Mouse (Mus musculus): ENCODE data around the gene Abi3bp. TPM values are rescaled to one million over a fixed set of nuclear protein-coding genes. Genes with fewer than 3 reads are reported as not detected.

Gene Abi3bp
- polyA plus RNA-seq, 1 experiment = 2.8 TPM

- DNase-seq (ENCODE audit: low read depth, low spot score) = peak; percentile 13
- 5% methylated on average over 2 of the region's 2 CpGs for WGBS
These were observed 23.8 kb downstream of the Abi3bp start for GRCm38 (mm10) chr16:56501513-56501912.

- 64% methylated on average over 3 of the region's 3 CpGs for WGBS
- no peak for DNase-seq (ENCODE audit: low read depth, low spot score)
These were observed 24.5 kb downstream of the Abi3bp start for GRCm38 (mm10) chr16:56502134-56502533.

GRCm38 (mm10) chr16:56503941-56504340, 26.3 kb downstream of the Abi3bp start:
- WGBS = 78% methylated on average over 2 of the region's 2 CpGs
- no peak for DNase-seq (ENCODE audit: low read depth, low spot score)

- no peak for DNase-seq (ENCODE audit: low read depth, low spot score)
- WGBS = 62% methylated on average over 9 of the region's 9 CpGs
These were observed 40.3 kb downstream of the Abi3bp start for GRCm38 (mm10) chr16:56518024-56518423.

GRCm38 (mm10) chr16:56524359-56524758, 46.7 kb downstream of the Abi3bp start:
- 47% methylated on average over 8 of the region's 8 CpGs for WGBS
- DNase-seq (ENCODE audit: low read depth, low spot score) = no peak

GRCm38 (mm10) chr16:56526482-56526881, 48.8 kb downstream of the Abi3bp start:
- no peak for DNase-seq (ENCODE audit: low read depth, low spot score)
- WGBS = 88% methylated on average over 1 of the region's 1 CpGs

- WGBS = 67% methylated on average over 3 of the region's 3 CpGs
- DNase-seq (ENCODE audit: low read depth, low spot score) = no peak
These were observed 50.5 kb downstream of the Abi3bp start for GRCm38 (mm10) chr16:56528079-56528688.

- no peak for DNase-seq (ENCODE audit: low read depth, low spot score)
- 67% methylated on average over 1 of the region's 1 CpGs for WGBS
These were observed 101.9 kb downstream of the Abi3bp start for GRCm38 (mm10) chr16:56579536-56579935.

- WGBS = 61% methylated on average over 5 of the region's 5 CpGs
- no peak for DNase-seq (ENCODE audit: low read depth, low spot score)
These were observed 115.9 kb downstream of the Abi3bp start for GRCm38 (mm10) chr16:56593581-56593980.

GRCm38 (mm10) chr16:56594866-56595265, 117.2 kb downstream of the Abi3bp start:
- no peak for DNase-seq (ENCODE audit: low read depth, low spot score)
- WGBS = 81% methylated on average over 6 of the region's 6 CpGs

GRCm38 (mm10) chr16:56598427-56598826, 120.7 kb downstream of the Abi3bp start:
- peak; percentile 55 for DNase-seq (ENCODE audit: low read depth, low spot score)
- 45% methylated on average over 4 of the region's 4 CpGs for WGBS

- DNase-seq (ENCODE audit: low read depth, low spot score) = no peak
- 83% methylated on average over 1 of the region's 1 CpGs for WGBS
These were observed 124.7 kb downstream of the Abi3bp start for GRCm38 (mm10) chr16:56602394-56602793.

- 79% methylated on average over 8 of the region's 8 CpGs for WGBS
- no peak for DNase-seq (ENCODE audit: low read depth, low spot score)
These were observed 132.9 kb downstream of the Abi3bp start for GRCm38 (mm10) chr16:56610572-56610971.

GRCm38 (mm10) chr16:56611096-56611867, 133.6 kb downstream of the Abi3bp start:
- WGBS = 87% methylated on average over 10 of the region's 10 CpGs

GRCm38 (mm10) chr16:56638544-56638943, 160.9 kb downstream of the Abi3bp start:
- WGBS = 90% methylated on average over 3 of the region's 3 CpGs
- no peak for DNase-seq (ENCODE audit: low read depth, low spot score)

More at GRCm38 (mm10) chr16:56611096-56611867, 133.6 kb downstream of the Abi3bp start:
- no peak for DNase-seq (ENCODE audit: low read depth, low spot score)

GRCm38 (mm10) chr16:56645251-56645650, 167.6 kb downstream of the Abi3bp start:
- no peak for DNase-seq (ENCODE audit: low read depth, low spot score)
- WGBS = 5% methylated on average over 2 of the region's 2 CpGs

- DNase-seq (ENCODE audit: low read depth, low spot score) = no peak
- 54% methylated on average over 7 of the region's 7 CpGs for WGBS
These were observed 168.9 kb downstream of the Abi3bp start for GRCm38 (mm10) chr16:56646382-56647172.

GRCm38 (mm10) chr16:56655193-56655910, 177.7 kb downstream of the Abi3bp start:
- 52% methylated on average over 12 of the region's 12 CpGs for WGBS
- DNase-seq (ENCODE audit: low read depth, low spot score) = no peak

GRCm38 (mm10) chr16:56658866-56659265, 181.2 kb downstream of the Abi3bp start:
- DNase-seq (ENCODE audit: low read depth, low spot score) = no peak

GRCm38 (mm10) chr16:56669520-56669919, 191.8 kb downstream of the Abi3bp start:
- 74% methylated on average over 5 of the region's 5 CpGs for WGBS
- DNase-seq (ENCODE audit: low read depth, low spot score) = no peak

Measured in large intestine, adult 2 months (tissue).